Mouse (Mus musculus): ENCODE measurements at regions not wholly inside any gene's neighbourhood (a gene's known extent, or its start where the extent isn't known, plus 50 kb on each side); places are given as distances from the start of the nearest gene placed in this dataset.

DNA sequence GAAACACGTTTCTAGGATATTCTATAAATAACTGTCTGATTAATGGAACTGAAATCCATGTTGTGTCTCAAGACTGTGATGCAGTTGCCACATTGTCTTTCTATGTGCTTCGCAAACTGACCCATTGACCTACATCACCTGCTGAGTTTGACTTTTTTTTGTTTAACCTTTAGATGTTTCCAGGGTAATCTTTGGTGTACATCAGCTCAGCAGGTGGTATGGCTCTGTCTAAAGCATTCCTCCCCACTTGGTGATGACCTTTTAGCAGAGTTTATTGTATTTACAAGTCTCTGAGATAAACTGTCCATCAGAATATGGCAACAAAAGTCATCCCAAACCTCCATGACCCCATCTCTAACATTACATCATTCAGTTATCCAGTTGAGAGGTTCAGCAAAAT lies 337.0 kb upstream of the 4930452B06Rik start:
- H3K9ac ChIP-seq (ENCODE audit: low read length) = no peak overlapping the region
- H3K4me2 ChIP-seq (ENCODE audit: low read depth, low read length) = no peak overlapping the region
- ATAC-seq (ENCODE audit: insufficient read depth, low FRiP score) = no peak
- no peak overlapping the region for H3K27ac ChIP-seq (ENCODE audit: low read length)
- 50% methylated on average over 2 of the region's 2 CpGs for WGBS
- no peaks in the 10 kb centered on the region for H3K27me3 ChIP-seq (ENCODE audit: control insufficient read depth, insufficient read depth, low read length)
- no peaks in the 10 kb centered on the region for H3K4me1 ChIP-seq (ENCODE audit: control insufficient read depth, insufficient read depth, low read length)
- no peaks in the 10 kb centered on the region for H3K9me3 ChIP-seq (replicated peaks; ENCODE audit: control insufficient read depth, low read length)
- no peaks in the 10 kb centered on the region for H3K36me3 ChIP-seq (ENCODE audit: control insufficient read depth, insufficient read depth, low read length)
- H3K4me3 ChIP-seq (replicated peaks; ENCODE audit: low read length) = no peak overlapping the region

DNA sequence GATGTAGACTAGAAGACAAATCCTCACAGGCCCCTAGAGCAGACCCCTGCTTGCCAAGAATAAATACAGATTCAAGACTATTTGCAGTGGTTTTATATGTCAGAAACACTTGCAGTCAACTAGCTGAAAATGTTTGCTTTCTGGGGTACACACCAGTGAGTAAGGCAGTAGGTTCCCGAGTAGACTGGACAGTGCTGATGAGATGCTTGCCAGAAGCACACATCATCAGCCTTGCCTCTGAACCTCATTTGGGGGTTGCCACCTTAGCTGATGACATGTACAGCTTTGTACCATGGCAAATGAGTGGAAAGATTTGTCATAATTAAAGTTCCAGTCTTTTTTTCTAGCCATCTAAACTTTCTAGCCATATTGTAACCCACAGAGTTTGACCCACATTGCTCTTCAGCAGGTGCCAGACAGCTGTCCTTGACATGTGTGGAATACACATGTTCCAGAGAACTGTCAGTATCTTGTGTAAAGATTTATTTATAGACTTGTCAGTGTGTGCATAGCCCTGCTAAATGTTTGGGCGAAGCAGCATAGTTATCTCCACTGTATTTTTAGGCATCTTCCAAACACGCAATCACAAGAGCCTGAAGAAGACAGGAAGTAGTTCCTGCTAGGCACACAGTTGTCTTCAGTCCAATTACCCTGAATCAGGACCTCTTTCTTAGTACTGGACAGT lies 334.5 kb upstream of the 4930452B06Rik start:
- H3K4me1 ChIP-seq (ENCODE audit: control insufficient read depth, insufficient read depth, low read length) = no peaks in the 10 kb centered on the region
- no peak overlapping the region for H3K4me2 ChIP-seq (ENCODE audit: low read depth, low read length)
- no peaks in the 10 kb centered on the region for H3K36me3 ChIP-seq (ENCODE audit: control insufficient read depth, insufficient read depth, low read length)
- ATAC-seq (ENCODE audit: insufficient read depth, low FRiP score) = no peak
- no peaks in the 10 kb centered on the region for H3K27me3 ChIP-seq (ENCODE audit: control insufficient read depth, insufficient read depth, low read length)
- no peak overlapping the region for H3K9ac ChIP-seq (ENCODE audit: low read length)
- H3K27ac ChIP-seq (ENCODE audit: low read length) = no peak overlapping the region
- H3K4me3 ChIP-seq (replicated peaks; ENCODE audit: low read length) = no peak overlapping the region
- no peaks in the 10 kb centered on the region for H3K9me3 ChIP-seq (replicated peaks; ENCODE audit: control insufficient read depth, low read length)
- WGBS = 51% methylated on average over 3 of the region's 3 CpGs

DNA sequence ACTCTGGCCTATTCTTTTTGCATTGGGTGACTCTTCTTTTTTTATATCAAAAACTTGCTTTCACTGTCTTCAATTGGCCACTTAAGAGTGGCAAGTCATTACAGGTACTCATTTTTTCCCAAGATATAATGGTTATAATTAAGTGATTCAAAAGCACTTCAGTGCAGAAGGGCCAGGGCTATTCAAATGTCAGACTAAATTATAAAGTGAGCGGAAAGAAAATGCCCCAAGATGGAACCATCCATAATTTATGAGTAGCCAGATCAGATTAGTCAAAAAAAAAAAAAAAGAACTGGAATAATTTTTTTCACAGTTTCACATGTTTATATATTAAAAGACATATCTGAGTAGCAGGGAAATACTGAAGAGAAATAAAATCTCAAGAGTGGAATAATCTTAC lies 333.8 kb upstream of the 4930452B06Rik start:
- no peak for ATAC-seq (ENCODE audit: insufficient read depth, low FRiP score)
- H3K27me3 ChIP-seq (ENCODE audit: control insufficient read depth, insufficient read depth, low read length) = no peaks in the 10 kb centered on the region
- H3K27ac ChIP-seq (ENCODE audit: low read length) = no peak overlapping the region
- WGBS = 78% methylated on average over 1 of the region's 1 CpGs
- H3K9me3 ChIP-seq (replicated peaks; ENCODE audit: control insufficient read depth, low read length) = no peaks in the 10 kb centered on the region
- H3K4me3 ChIP-seq (replicated peaks; ENCODE audit: low read length) = no peak overlapping the region
- H3K4me1 ChIP-seq (ENCODE audit: control insufficient read depth, insufficient read depth, low read length) = no peaks in the 10 kb centered on the region
- no peaks in the 10 kb centered on the region for H3K36me3 ChIP-seq (ENCODE audit: control insufficient read depth, insufficient read depth, low read length)
- no peak overlapping the region for H3K9ac ChIP-seq (ENCODE audit: low read length)
- no peak overlapping the region for H3K4me2 ChIP-seq (ENCODE audit: low read depth, low read length)

DNA sequence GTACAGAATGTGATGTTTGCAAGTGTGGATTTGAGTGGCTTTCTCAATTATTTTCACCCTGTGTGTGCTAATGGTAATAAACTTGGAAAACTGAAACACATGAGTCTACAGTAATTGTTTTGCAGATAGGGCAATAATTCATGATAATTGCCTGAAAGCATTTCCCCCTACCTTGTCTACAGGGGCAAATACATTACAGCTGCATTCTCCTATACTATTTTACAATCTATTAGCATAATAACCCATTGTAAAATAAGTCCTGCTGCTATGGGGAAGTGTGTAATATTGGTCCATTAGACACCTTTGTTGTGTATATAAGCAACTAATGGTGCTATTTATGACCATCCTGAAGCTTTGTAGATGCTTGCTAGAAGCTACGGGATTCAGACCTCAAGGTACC lies 327.4 kb upstream of the 4930452B06Rik start:
- Histone ChIP-seq H3K4me3 (replicated peaks; ENCODE audit: low read length) (no peak overlapping the region), H3K4me1 (ENCODE audit: control insufficient read depth, insufficient read depth, low read length) (no peaks in the 10 kb centered on the region), H3K4me2 (ENCODE audit: low read depth, low read length) (no peak overlapping the region), H3K36me3 (ENCODE audit: control insufficient read depth, insufficient read depth, low read length) (no peaks in the 10 kb centered on the region), H3K9ac (ENCODE audit: low read length) (no peak overlapping the region), H3K9me3 (replicated peaks; ENCODE audit: control insufficient read depth, low read length) (no peaks in the 10 kb centered on the region), H3K27ac (ENCODE audit: low read length) (no peak overlapping the region), H3K27me3 (ENCODE audit: control insufficient read depth, insufficient read depth, low read length) (no peaks in the 10 kb centered on the region)
- 78% methylated on average over 1 of the region's 1 CpGs for WGBS
- ATAC-seq (ENCODE audit: insufficient read depth, low FRiP score) = no peak

DNA sequence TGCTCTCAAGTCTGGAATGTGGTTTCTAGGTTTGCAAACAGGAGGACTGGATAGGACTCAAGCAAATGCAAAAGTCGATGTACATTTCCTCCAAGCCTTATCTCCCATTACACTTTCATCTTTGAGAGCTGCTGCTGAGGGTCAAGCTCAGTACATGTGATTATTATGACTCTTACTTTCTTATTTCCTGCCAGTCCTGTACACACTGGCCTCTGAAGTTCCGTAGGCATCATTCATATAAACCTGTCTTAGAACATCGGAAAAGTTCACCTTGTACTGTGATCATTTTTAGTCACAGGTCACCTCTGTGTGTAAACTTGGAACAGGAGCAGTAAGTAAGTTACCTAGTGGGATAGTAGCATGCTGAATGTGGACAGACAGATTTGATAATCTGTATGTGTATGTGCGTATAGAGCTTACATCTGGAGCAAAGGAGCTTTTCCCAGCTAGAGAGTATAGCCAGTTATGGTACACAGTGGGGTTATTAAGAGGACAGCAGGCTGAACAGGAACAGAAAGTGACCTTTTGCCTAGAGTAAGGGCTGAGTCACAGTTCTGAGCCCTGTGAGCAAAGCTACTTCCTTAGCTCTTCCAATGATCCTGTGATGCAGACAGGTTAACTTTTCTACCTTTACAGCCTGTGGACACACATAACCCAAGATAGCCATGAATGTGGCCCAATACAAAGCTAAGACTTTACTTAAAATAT lies 319.2 kb upstream of the 4930452B06Rik start:
- no peaks in the 10 kb centered on the region for H3K4me1 ChIP-seq (ENCODE audit: control insufficient read depth, insufficient read depth, low read length)
- H3K9me3 ChIP-seq (replicated peaks; ENCODE audit: control insufficient read depth, low read length) = no peaks in the 10 kb centered on the region
- no peak overlapping the region for H3K4me2 ChIP-seq (ENCODE audit: low read depth, low read length)
- no peak overlapping the region for H3K4me3 ChIP-seq (replicated peaks; ENCODE audit: low read length)
- ATAC-seq (ENCODE audit: insufficient read depth, low FRiP score) = no peak
- no peaks in the 10 kb centered on the region for H3K36me3 ChIP-seq (ENCODE audit: control insufficient read depth, insufficient read depth, low read length)
- H3K27me3 ChIP-seq (ENCODE audit: control insufficient read depth, insufficient read depth, low read length) = no peaks in the 10 kb centered on the region
- no peak overlapping the region for H3K27ac ChIP-seq (ENCODE audit: low read length)
- 78% methylated on average over 4 of the region's 4 CpGs for WGBS
- no peak overlapping the region for H3K9ac ChIP-seq (ENCODE audit: low read length)

DNA sequence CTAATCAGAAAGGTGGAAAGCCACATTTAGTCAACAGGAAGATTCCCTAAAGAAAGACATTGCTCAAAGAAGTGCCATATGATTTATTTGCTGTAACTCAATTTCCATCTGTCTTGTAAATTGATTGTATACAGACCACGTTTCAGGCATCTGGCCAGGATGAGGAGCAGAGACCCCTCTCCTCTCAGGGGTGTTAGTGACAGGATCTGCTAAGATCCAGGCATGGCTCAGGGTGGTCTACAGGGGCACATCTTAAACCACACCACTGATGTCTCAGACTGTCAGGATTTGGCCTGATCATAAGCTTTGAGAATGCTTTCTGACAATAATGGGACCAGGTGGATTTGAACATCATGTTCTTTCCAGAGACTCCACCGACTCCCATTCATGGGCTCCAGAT lies 295.5 kb upstream of the 4930452B06Rik start:
- Histone ChIP-seq H3K9ac (ENCODE audit: low read length) (no peak overlapping the region), H3K4me2 (ENCODE audit: low read depth, low read length) (no peak overlapping the region), H3K9me3 (replicated peaks; ENCODE audit: control insufficient read depth, low read length) (no peaks in the 10 kb centered on the region), H3K27me3 (ENCODE audit: control insufficient read depth, insufficient read depth, low read length) (no peaks in the 10 kb centered on the region), H3K4me1 (ENCODE audit: control insufficient read depth, insufficient read depth, low read length) (no peaks in the 10 kb centered on the region), H3K36me3 (ENCODE audit: control insufficient read depth, insufficient read depth, low read length) (no peaks in the 10 kb centered on the region), H3K27ac (ENCODE audit: low read length) (no peak overlapping the region), H3K4me3 (replicated peaks; ENCODE audit: low read length) (no peak overlapping the region)
- ATAC-seq (ENCODE audit: insufficient read depth, low FRiP score) = no peak
- 31% methylated on average over 2 of the region's 2 CpGs for WGBS

DNA sequence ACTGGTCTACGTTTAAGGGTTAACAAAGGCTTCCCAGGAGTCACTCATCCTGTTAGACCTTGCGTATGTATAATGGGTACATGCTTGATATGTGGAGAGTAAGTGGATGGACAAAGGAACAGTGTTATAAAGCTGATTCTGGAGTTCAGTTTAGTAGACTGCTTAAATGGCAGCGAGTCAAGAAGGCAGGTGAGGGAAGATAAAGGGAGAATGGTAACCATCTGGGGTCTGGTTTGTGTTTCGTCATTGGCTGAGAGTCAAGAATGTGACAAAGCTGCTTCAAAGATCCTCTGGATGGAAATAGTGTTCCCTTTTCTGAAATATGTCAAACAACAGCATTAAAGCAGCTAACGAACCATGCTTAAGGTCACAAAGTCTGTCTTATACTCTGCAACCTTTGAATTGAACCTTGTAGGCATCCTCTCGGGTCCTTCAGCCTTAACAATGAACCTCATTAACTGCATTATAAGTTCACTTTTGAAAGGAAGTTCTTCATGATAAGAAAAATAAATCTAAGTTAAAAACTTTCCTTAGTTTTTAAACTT lies 286.9 kb upstream of the 4930452B06Rik start:
- Histone ChIP-seq H3K36me3 (ENCODE audit: control insufficient read depth, insufficient read depth, low read length) (no peaks in the 10 kb centered on the region), H3K27ac (ENCODE audit: low read length) (no peak overlapping the region), H3K9me3 (replicated peaks; ENCODE audit: control insufficient read depth, low read length) (no peaks in the 10 kb centered on the region), H3K4me1 (ENCODE audit: control insufficient read depth, insufficient read depth, low read length) (no peaks in the 10 kb centered on the region), H3K4me3 (replicated peaks; ENCODE audit: low read length) (no peak overlapping the region), H3K4me2 (ENCODE audit: low read depth, low read length) (no peak overlapping the region), H3K27me3 (ENCODE audit: control insufficient read depth, insufficient read depth, low read length) (no peaks in the 10 kb centered on the region), H3K9ac (ENCODE audit: low read length) (no peak overlapping the region)
- 38% methylated on average over 6 of the region's 6 CpGs for WGBS
- no peak for ATAC-seq (ENCODE audit: insufficient read depth, low FRiP score)

DNA sequence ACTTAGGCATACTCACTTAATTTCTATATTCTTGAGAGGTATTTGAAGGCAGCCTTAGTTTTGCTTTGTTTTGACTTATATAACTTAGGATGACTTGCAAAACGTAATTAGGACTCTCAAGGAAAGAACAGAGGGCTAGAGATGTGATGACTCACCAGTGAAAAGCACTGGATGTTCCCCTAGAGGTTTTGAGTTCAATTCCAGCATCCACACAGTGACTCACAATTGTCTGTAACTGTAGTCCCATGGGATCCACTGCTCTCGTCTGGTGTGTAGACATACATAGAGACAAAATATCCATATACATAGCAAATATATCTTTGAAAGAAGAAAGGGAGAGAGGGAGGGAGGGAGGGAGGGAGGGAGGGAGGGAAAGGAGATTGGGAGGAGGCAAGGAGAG lies 282.7 kb upstream of the 4930452B06Rik start:
- Histone ChIP-seq H3K4me3 (replicated peaks; ENCODE audit: low read length) (no peak overlapping the region), H3K36me3 (ENCODE audit: control insufficient read depth, insufficient read depth, low read length) (no peaks in the 10 kb centered on the region), H3K27me3 (ENCODE audit: control insufficient read depth, insufficient read depth, low read length) (no peaks in the 10 kb centered on the region), H3K9me3 (replicated peaks; ENCODE audit: control insufficient read depth, low read length) (no peaks in the 10 kb centered on the region), H3K4me1 (ENCODE audit: control insufficient read depth, insufficient read depth, low read length) (no peaks in the 10 kb centered on the region), H3K27ac (ENCODE audit: low read length) (no peak overlapping the region), H3K9ac (ENCODE audit: low read length) (no peak overlapping the region), H3K4me2 (ENCODE audit: low read depth, low read length) (no peak overlapping the region)
- 60% methylated on average over 2 of the region's 2 CpGs for WGBS
- no peak for ATAC-seq (ENCODE audit: insufficient read depth, low FRiP score)

DNA sequence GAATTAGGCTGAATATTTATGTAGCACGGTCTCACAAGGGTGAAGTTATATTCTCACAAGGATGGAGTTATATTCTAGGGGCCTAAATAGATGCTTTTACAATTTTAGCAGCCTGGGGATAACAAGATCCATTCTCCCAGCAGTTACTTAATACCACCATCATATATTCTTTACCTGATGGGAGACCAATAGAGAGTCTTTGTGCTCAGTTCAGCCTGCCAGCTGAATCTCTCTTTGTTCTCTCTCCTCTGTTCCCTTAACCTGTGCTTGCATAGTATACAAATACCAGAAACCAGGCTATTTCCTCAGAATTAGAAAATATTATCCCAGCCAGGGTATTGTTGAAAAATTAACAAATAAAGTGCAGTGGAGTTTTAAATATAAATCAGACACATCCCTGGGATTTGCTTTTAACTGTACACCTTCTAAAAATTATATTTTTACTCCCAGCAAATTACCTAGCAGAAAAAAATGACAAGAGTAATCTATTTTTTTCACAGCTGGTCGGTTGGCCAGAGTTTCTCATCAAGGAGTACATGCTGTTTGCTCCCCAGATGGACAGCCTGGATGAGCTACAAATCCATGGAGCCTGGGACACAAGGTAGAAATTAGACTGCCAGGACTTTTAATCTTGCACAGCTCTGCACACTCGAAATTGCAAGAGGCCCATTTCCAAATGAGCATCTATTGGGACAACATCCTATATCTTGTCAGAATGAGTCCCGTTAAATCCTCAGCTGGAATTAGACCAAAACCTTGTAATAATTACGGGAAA lies 281.0 kb upstream of the 4930452B06Rik start:
- Histone ChIP-seq H3K4me2 (ENCODE audit: low read depth, low read length) (no peak overlapping the region), H3K9ac (ENCODE audit: low read length) (no peak overlapping the region), H3K27me3 (ENCODE audit: control insufficient read depth, insufficient read depth, low read length) (no peaks in the 10 kb centered on the region), H3K4me3 (replicated peaks; ENCODE audit: low read length) (no peak overlapping the region), H3K36me3 (ENCODE audit: control insufficient read depth, insufficient read depth, low read length) (no peaks in the 10 kb centered on the region), H3K4me1 (ENCODE audit: control insufficient read depth, insufficient read depth, low read length) (no peaks in the 10 kb centered on the region), H3K9me3 (replicated peaks; ENCODE audit: control insufficient read depth, low read length) (no peaks in the 10 kb centered on the region), H3K27ac (ENCODE audit: low read length) (no peak overlapping the region)
- WGBS = 68% methylated on average over 5 of the region's 5 CpGs
- ATAC-seq (ENCODE audit: insufficient read depth, low FRiP score) = no peak
